Mouse (Mus musculus) CH12.LX (cell line): ENCODE measurements around the gene Bcor. TPM values are rescaled to one million over a fixed set of nuclear protein-coding genes. Genes with fewer than 3 reads are reported as not detected.

Experiments
- DNase-seq: peaks from one replicate; pipeline ENCODE4 v3.0.0-alpha.2; 2013; ENCODE audit errors: extremely low read depth
- H3K27ac ChIP-seq: 2 replicates; pipeline ENCODE4 v1.5.1; 2012; ENCODE audit warnings: low read depth, mild to moderate bottlenecking, control low read depth, moderate library complexity; ENCODE audit not compliant: insufficient read depth
- H3K27me3 ChIP-seq: replicated peaks from 2 replicates; pipeline ENCODE3; 2012; ENCODE audit warnings: inconsistent platforms
- H3K36me3 ChIP-seq, 2 experiments: replicated peaks in 1 of 2; 2 replicates each; pipeline versions ENCODE3 to v1.6.1; 2012; ENCODE audit warnings: inconsistent platforms in 1 of 2, low read length in 1 of 2, mild to moderate bottlenecking in 1 of 2, mixed read lengths in 1 of 2, moderate library complexity in 1 of 2; ENCODE audit not compliant: control insufficient read depth in 1 of 2, insufficient read depth in 1 of 2
- H3K4me1 ChIP-seq, 2 experiments: 2 replicates each; pipeline ENCODE4 v1.6.1; 2012; ENCODE audit warnings: inconsistent platforms in 1 of 2, moderate library complexity in 1 of 2; ENCODE audit not compliant: insufficient read depth in 2 of 2, control insufficient read depth in 1 of 2
- H3K4me2 ChIP-seq: 2 replicates; pipeline ENCODE4 v1.6.1; 2012; ENCODE audit warnings: low read depth, mild to moderate bottlenecking, control low read depth; ENCODE audit not compliant: poor library complexity, insufficient read depth, severe bottlenecking
- H3K4me3 ChIP-seq, 3 experiments: fragments of 150-350 bp in 1 of 3; sonication (generic) in 1 of 3; replicated peaks in 1 of 3; 2 replicates each; pipeline versions ENCODE3 to v1.5.1; 2011 to 2012; ENCODE audit warnings: low read depth in 2 of 3, low read length in 2 of 3, mild to moderate bottlenecking in 2 of 3, moderate library complexity in 2 of 3, control low read depth in 1 of 3, improper control_type of control experiment in 1 of 3, inconsistent platforms in 1 of 3, mixed read lengths in 1 of 3; ENCODE audit not compliant: poor library complexity in 1 of 3
- H3K79me2 ChIP-seq: replicated peaks from 2 replicates; pipeline ENCODE4 v1.6.1; 2012; ENCODE audit warnings: mild to moderate bottlenecking, moderate library complexity; ENCODE audit not compliant: control insufficient read depth, poor library complexity, insufficient read depth, severe bottlenecking; ENCODE audit errors: extremely low read depth
- H3K9ac ChIP-seq: 2 replicates; pipeline ENCODE4 v1.6.1; 2012; ENCODE audit warnings: low read depth, mild to moderate bottlenecking, control low read depth, moderate library complexity; ENCODE audit not compliant: insufficient read depth
- H3K9me3 ChIP-seq: replicated peaks from 2 replicates; pipeline ENCODE3; 2012; ENCODE audit warnings: low read length, inconsistent platforms, mixed read lengths
- CHD1 ChIP-seq: IDR thresholded peaks from 2 replicates; pipeline ENCODE4 v1.6.1; 2012; ENCODE audit warnings: low read depth, low read length, improper control_type of control experiment, inconsistent platforms
- CHD2 ChIP-seq: IDR thresholded peaks from 2 replicates; pipeline ENCODE4 v1.6.1; 2011; ENCODE audit warnings: low read length, improper control_type of control experiment
- E2F4 ChIP-seq: IDR thresholded peaks from 2 replicates; pipeline ENCODE4 v1.6.1; 2011; ENCODE audit warnings: low read depth, low read length, improper control_type of control experiment; ENCODE audit not compliant: insufficient replicate concordance
- EP300 ChIP-seq: IDR thresholded peaks from 2 replicates; pipeline ENCODE4 v1.6.1; 2011; ENCODE audit warnings: low read length, improper control_type of control experiment
- IRF4 ChIP-seq: IDR thresholded peaks from 2 replicates; pipeline ENCODE4 v1.6.1; 2014; ENCODE audit warnings: low read depth, mild to moderate bottlenecking, inconsistent platforms, low read length, improper control_type of control experiment
- JUN ChIP-seq: IDR thresholded peaks from 2 replicates; pipeline ENCODE4 v1.6.1; 2011; ENCODE audit warnings: low read depth, mild to moderate bottlenecking, low read length, improper control_type of control experiment, moderate library complexity; ENCODE audit not compliant: insufficient read depth
- KAT2A ChIP-seq: IDR thresholded peaks from 2 replicates; pipeline ENCODE4 v1.6.1; 2012; ENCODE audit warnings: low read length, improper control_type of control experiment, inconsistent platforms; ENCODE audit not compliant: insufficient replicate concordance
- MAFK ChIP-seq: IDR thresholded peaks from 2 replicates; pipeline ENCODE4 v1.6.1; 2011; ENCODE audit warnings: low read length, improper control_type of control experiment; ENCODE audit not compliant: insufficient replicate concordance
- MAZ ChIP-seq: IDR thresholded peaks from 2 replicates; pipeline ENCODE4 v1.6.1; 2012; ENCODE audit warnings: low read depth, mild to moderate bottlenecking, inconsistent platforms, low read length, improper control_type of control experiment, moderate library complexity
- MEF2A ChIP-seq: IDR thresholded peaks from 2 replicates; pipeline ENCODE4 v1.6.1; 2014; ENCODE audit warnings: low read depth, mild to moderate bottlenecking, inconsistent platforms, low read length, improper control_type of control experiment, borderline replicate concordance
- PAX5 ChIP-seq: IDR thresholded peaks from 2 replicates; pipeline ENCODE4 v1.6.1; 2012; ENCODE audit warnings: low read length, inconsistent platforms, mixed read lengths
- POLR2A ChIP-seq: IDR thresholded peaks from 2 replicates; pipeline ENCODE4 v1.6.1; 2011; ENCODE audit warnings: low read depth, mild to moderate bottlenecking, improper control_type of control experiment, low read length
- SIN3A ChIP-seq: IDR thresholded peaks from 2 replicates; pipeline ENCODE4 v1.6.1; 2012; ENCODE audit warnings: low read length, improper control_type of control experiment, inconsistent platforms
- TCF12 ChIP-seq: IDR thresholded peaks from 2 replicates; pipeline ENCODE4 v1.6.1; 2014; ENCODE audit warnings: low read depth, mild to moderate bottlenecking, inconsistent platforms, low read length, improper control_type of control experiment
- UBTF ChIP-seq: IDR thresholded peaks from 2 replicates; pipeline ENCODE4 v1.6.1; 2012; ENCODE audit warnings: low read depth, mild to moderate bottlenecking, inconsistent platforms, low read length, improper control_type of control experiment, moderate library complexity
- USF2 ChIP-seq: conservative IDR thresholded peaks from 2 replicates; pipeline ENCODE4 v1.6.1; 2011; ENCODE audit warnings: low read depth, low read length, improper control_type of control experiment
- dilution Hi-C: fragments of 300-500 bp; cut with MboI; formaldehyde crosslinking; loops from 2 replicates; pipeline ENCODE4 v1.14.3; 2020; ENCODE audit warnings: low sequenced_read_pairs; ENCODE audit not compliant: extremely low pct_unique_long_range_greater_than_20kb, extremely low pct_ligation_motif_present
- in situ Hi-C: fragments of 300-500 bp; cut with MboI; formaldehyde crosslinking; loops from 3 replicates; pipeline ENCODE4 v1.14.3; 2019; ENCODE audit warnings: low sequenced_read_pairs, low pct_ligation_motif_present, low pct_unique_long_range_greater_than_20kb, mixed read lengths
- polyA plus RNA-seq: library from polyadenylated mRNA; unstranded; fragments of >175 nt; gene quantifications from 2 replicates; pipeline ENCODE4 v1.2.1, GENCODE M21; 2012; ENCODE audit warnings: low read depth; ENCODE audit not compliant: insufficient read length
- total RNA-seq, 2 experiments: library from RNA; depleted of rRNA; stranded (reverse); fragments of 300-350 nt in 1 of 2; fragments of >200 nt in 1 of 2; gene quantifications; 2 replicates each; pipeline ENCODE4 v1.2.3; 2012 to 2014

Gene Bcor
- total and polyA plus RNA-seq, 3 experiments = 14.3 to 41.1 (median 33.8) TPM

- TF ChIP-seq IRF4 (peak; percentile 88), USF2 (no peak), SIN3A (0 out of 2 replicates have a peak, but pooled peaks have one; percentile 32), KAT2A (no peak)
Measured at GRCm38 (mm10) chrX:12082184-12082583, 78.0 kb downstream of the Bcor start (continued).

- peak overlapping the region in 1 of 3 experiments; percentile 84 for H3K4me3 ChIP-seq
- H3K9ac ChIP-seq = peak overlapping the region; percentile 84
- H3K36me3 ChIP-seq = peaks cover 0 to 8% of the 10 kb centered on the region in 2 experiments
- no peaks in the 10 kb centered on the region for H3K27me3 ChIP-seq
- H3K4me1 ChIP-seq = peaks cover 6 to 24% of the 10 kb centered on the region in 2 experiments
- peaks cover 51% of the 10 kb centered on the region for H3K79me2 ChIP-seq
- peak overlapping the region; percentile 92 for H3K27ac ChIP-seq
- no peak for DNase-seq
- TF ChIP-seq MEF2A = no peak
- TF ChIP-seq, all 38 proteins: peak for 0
- dilution Hi-C loops = no loop called here
- in situ Hi-C loops = no loop called here
- Histone ChIP-seq H3K9me3 (no peaks in the 10 kb centered on the region), H3K4me2 (peak overlapping the region; percentile 97)
Measured at GRCm38 (mm10) chrX:12081741-12082155, 78.4 kb downstream of the Bcor start.

GRCm38 (mm10) chrX:12080904-12081740 lies 79.0 kb downstream of the Bcor start:
- peak; percentile 48 for DNase-seq
- peak overlapping the region; percentile 92 for H3K27ac ChIP-seq
- peak overlapping the region; percentile 84 for H3K9ac ChIP-seq
- H3K27me3 ChIP-seq = no peaks in the 10 kb centered on the region
- H3K4me1 ChIP-seq = peaks cover 6 to 24% of the 10 kb centered on the region in 2 experiments
- H3K36me3 ChIP-seq = peaks cover 0 to 8% of the 10 kb centered on the region in 2 experiments
- TF ChIP-seq MAZ (no peak), UBTF (0 out of 2 replicates have a peak, but pooled peaks have one; percentile 56), MAFK (no peak), PAX5 (no peak), POLR2A (peak; percentile 47; the same call in 1 of the 2 replicates), JUN (no peak), E2F4 (no peak), CHD1 (no peak), EP300 (no peak), CHD2 (no peak), TCF12 (no peak), SIN3A (0 out of 2 replicates have a peak, but pooled peaks have one; percentile 8)
- H3K79me2 ChIP-seq = peaks cover 55% of the 10 kb centered on the region
- H3K9me3 ChIP-seq = no peaks in the 10 kb centered on the region
- dilution Hi-C loops = no loop called here
- in situ Hi-C loops = no loop called here
- peak overlapping the region; percentile 13 to 84 (median 46) for H3K4me3 ChIP-seq
- peak overlapping the region; percentile 97 for H3K4me2 ChIP-seq
